8 mouse cellular contexts compared by ENCODE assay signal in the genomic region with DNA sequence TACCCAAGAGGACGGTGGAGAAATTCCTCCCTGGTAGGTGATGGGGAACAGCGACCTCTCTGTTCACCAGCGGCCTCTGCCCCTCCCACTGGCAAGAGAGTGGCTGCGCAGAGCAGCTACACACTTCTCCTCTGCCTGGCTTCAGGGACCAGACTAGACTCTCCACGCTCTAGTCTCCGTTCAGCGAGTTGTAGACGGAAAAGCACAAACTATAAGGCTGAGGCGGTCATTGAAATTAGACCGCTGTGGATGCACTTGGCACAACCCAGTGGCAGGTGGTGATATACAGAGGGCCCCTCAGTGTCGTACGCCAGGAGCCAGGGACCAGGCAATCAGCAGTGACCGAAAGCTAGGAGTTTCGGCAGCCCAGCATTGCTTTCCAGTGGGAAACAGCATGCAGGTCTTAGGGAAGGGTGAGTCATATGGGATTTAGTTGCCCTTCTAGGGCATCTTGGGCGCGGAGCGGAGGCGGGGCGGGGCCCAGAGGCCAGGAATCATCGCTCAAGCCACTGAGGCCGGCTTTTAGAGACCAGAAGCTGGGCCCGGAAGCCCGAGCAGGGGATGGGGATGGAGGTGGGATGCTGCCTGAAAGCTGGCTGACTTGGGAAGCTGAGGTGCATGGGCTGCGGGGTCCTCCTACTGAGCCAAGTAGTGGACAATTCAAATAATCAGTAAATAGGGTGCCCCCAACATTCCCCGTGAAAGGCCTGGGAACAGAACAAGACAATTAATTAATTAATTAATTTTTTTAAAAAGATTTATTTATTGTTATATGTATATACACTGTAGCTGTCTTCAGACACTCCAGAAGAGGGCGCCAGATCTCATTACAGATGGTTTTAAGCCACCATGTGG. TPM values are rescaled to one million over a fixed set of nuclear protein-coding genes. Genes with fewer than 3 reads are reported as not detected.
DNase-seq lines count a peak whose midpoint lies in the region; ATAC-seq lines count a peak whose summit lies in the region.

No protein-coding gene starts in this region.

- no peak overlapping the region for H3K27ac ChIP-seq in embryonic facial prominence, embryonic 12.5 days
- H3K27ac ChIP-seq in limb, embryonic 13.5 days, result no peak overlapping the region
- no peak overlapping the region for H3K27ac ChIP-seq in midbrain, embryonic 13.5 days

- peak overlapping the region; percentile 33 for H3K4me3 ChIP-seq in embryonic facial prominence, embryonic 12.5 days
- H3K4me3 ChIP-seq in limb, embryonic 13.5 days, result peak overlapping the region; percentile 42
- H3K4me3 ChIP-seq in midbrain, embryonic 13.5 days (replicated peaks), result peak overlapping the region; percentile 43

- WGBS in embryonic facial prominence, embryonic 12.5 days, result 2% methylated on average over 26 of the region's 26 CpGs
- WGBS in limb, embryonic 13.5 days, result 4% methylated on average over 26 of the region's 26 CpGs
- WGBS in midbrain, embryonic 13.5 days, result 3% methylated on average over 26 of the region's 26 CpGs

- H3K9ac ChIP-seq in embryonic facial prominence, embryonic 12.5 days, result peak overlapping the region; percentile 56
- peak overlapping the region; percentile 67 for H3K9ac ChIP-seq in limb, embryonic 13.5 days
- H3K9ac ChIP-seq in midbrain, embryonic 13.5 days (replicated peaks), result peak overlapping the region; percentile 50

- H3K4me2 ChIP-seq in embryonic facial prominence, embryonic 12.5 days (replicated peaks), result peak overlapping the region; percentile 69
- H3K4me2 ChIP-seq in limb, embryonic 13.5 days (replicated peaks), result peak overlapping the region; percentile 70
- peak overlapping the region; percentile 62 for H3K4me2 ChIP-seq in midbrain, embryonic 13.5 days (replicated peaks)

- no peaks in the 10 kb centered on the region for H3K27me3 ChIP-seq in embryonic facial prominence, embryonic 12.5 days
- peaks cover 11% of the 10 kb centered on the region for H3K27me3 ChIP-seq in limb, embryonic 13.5 days
- no peaks in the 10 kb centered on the region for H3K27me3 ChIP-seq in midbrain, embryonic 13.5 days

- no peaks in the 10 kb centered on the region for H3K9me3 ChIP-seq in embryonic facial prominence, embryonic 12.5 days
- H3K9me3 ChIP-seq in limb, embryonic 13.5 days, result no peaks in the 10 kb centered on the region
- H3K9me3 ChIP-seq in midbrain, embryonic 13.5 days, result no peaks in the 10 kb centered on the region

- peaks cover 8% of the 10 kb centered on the region; the same call in 1 of the 2 replicates for H3K4me1 ChIP-seq in embryonic facial prominence, embryonic 12.5 days
- H3K4me1 ChIP-seq in limb, embryonic 13.5 days, result peaks cover 9% of the 10 kb centered on the region
- peaks cover 9% of the 10 kb centered on the region for H3K4me1 ChIP-seq in midbrain, embryonic 13.5 days (replicated peaks)

- peak; percentile 29 for DNase-seq in CD4-positive, CD25-positive, alpha-beta regulatory T cell, adult 2 months (ENCODE audit: low read depth, low spot score)
- peak; percentile 57 for DNase-seq in adrenal gland, postnatal 10 days
- DNase-seq in heart, postnatal 4 days, result peak; percentile 24
- DNase-seq in frontal cortex, postnatal 10 days (ENCODE audit: low spot score in 2 of 2), result no peak

- H3K36me3 ChIP-seq in embryonic facial prominence, embryonic 12.5 days, result no peaks in the 10 kb centered on the region
- no peaks in the 10 kb centered on the region for H3K36me3 ChIP-seq in limb, embryonic 13.5 days
- no peaks in the 10 kb centered on the region for H3K36me3 ChIP-seq in midbrain, embryonic 13.5 days

- no peak for ATAC-seq in CD4-positive, CD25-positive, alpha-beta regulatory T cell, adult 4 months
- ATAC-seq in embryonic facial prominence, embryonic 12.5 days (ENCODE audit: insufficient number of reproducible peaks, insufficient read depth, low FRiP score, low TSS enrichment), result peak; percentile 63; the same call in 1 of the 2 replicates
- ATAC-seq in limb, embryonic 13.5 days (ENCODE audit: low FRiP score, low read depth), result peak; percentile 76
- ATAC-seq in midbrain, embryonic 13.5 days, result peak; percentile 90

RNA-seq across cellular contexts. Expression of a gene that starts 6.9 kb away (rescaled TPM):
- polyA plus RNA-seq in CD4-positive, CD25-positive, alpha-beta regulatory T cell, adult 4 months (2017; shearing (Covaris generic)), result under 1 TPM in 1 of 2 experiments, not detected in 1; 0.15 TPM
- total RNA-seq in adrenal gland, postnatal 10 days (2021), result 1 to 10 TPM; 2.1 to 7.9 TPM
- polyA plus RNA-seq in embryonic facial prominence, embryonic 12.5 days (2016; fragmentation: Nextera tagmentation; extraction: Ambion mirVana), result 0.22 and 0.46 TPM in 2 replicates
- total RNA-seq in heart, postnatal 4 days (2021), result 1 to 10 TPM in 1 of 2 experiments, under 1 TPM in 1; 0.86 to 1.1 TPM
- 0.08 and 0.10 TPM in 2 replicates for polyA plus RNA-seq in limb, embryonic 13.5 days (2015; fragmentation: Nextera tagmentation; extraction: Ambion mirVana)
- 0.52 and 0.65 TPM in 2 replicates for polyA plus RNA-seq in midbrain, embryonic 13.5 days (2015; fragmentation: Nextera tagmentation; extraction: Ambion mirVana)

RNA-seq across cellular contexts. Expression of a gene that starts 20.5 kb away (rescaled TPM):
- 100 to 1,000 TPM in 1 of 2 experiments, 10 to 100 TPM in 1; 85.3 to 100 TPM for polyA plus RNA-seq in CD4-positive, CD25-positive, alpha-beta regulatory T cell, adult 4 months (2017; shearing (Covaris generic))
- total RNA-seq in adrenal gland, postnatal 10 days (2021), result 10 to 100 TPM; 62.7 to 76.7 TPM
- 162 and 166 TPM in 2 replicates for polyA plus RNA-seq in embryonic facial prominence, embryonic 12.5 days (2016; fragmentation: Nextera tagmentation; extraction: Ambion mirVana)
- 10 to 100 TPM; 64.2 to 65.8 TPM for total RNA-seq in heart, postnatal 4 days (2021)
- polyA plus RNA-seq in limb, embryonic 13.5 days (2015; fragmentation: Nextera tagmentation; extraction: Ambion mirVana), result 177 and 184 TPM in 2 replicates
- 127 and 130 TPM in 2 replicates for polyA plus RNA-seq in midbrain, embryonic 13.5 days (2015; fragmentation: Nextera tagmentation; extraction: Ambion mirVana)

RNA-seq across cellular contexts. Expression of a gene that starts 20.6 kb away (rescaled TPM):
- 100 to 1,000 TPM in 1 of 2 experiments, 10 to 100 TPM in 1; 74.0 to 103 TPM for polyA plus RNA-seq in CD4-positive, CD25-positive, alpha-beta regulatory T cell, adult 4 months (2017; shearing (Covaris generic))
- 10 to 100 TPM; 69.9 to 71.6 TPM for total RNA-seq in adrenal gland, postnatal 10 days (2021)
- 320 and 335 TPM in 2 replicates for polyA plus RNA-seq in embryonic facial prominence, embryonic 12.5 days (2016; fragmentation: Nextera tagmentation; extraction: Ambion mirVana)
- total RNA-seq in heart, postnatal 4 days (2021), result 10 to 100 TPM; 49.5 to 52.9 TPM
- polyA plus RNA-seq in limb, embryonic 13.5 days (2015; fragmentation: Nextera tagmentation; extraction: Ambion mirVana), result 286 and 290 TPM in 2 replicates
- polyA plus RNA-seq in midbrain, embryonic 13.5 days (2015; fragmentation: Nextera tagmentation; extraction: Ambion mirVana), result 279 and 280 TPM in 2 replicates

RNA-seq across cellular contexts. Expression of a gene that starts 26.5 kb away (rescaled TPM):
- polyA plus RNA-seq in CD4-positive, CD25-positive, alpha-beta regulatory T cell, adult 4 months (2017; shearing (Covaris generic)), result 1 to 10 TPM; 2.9 to 3.4 TPM
- total RNA-seq in adrenal gland, postnatal 10 days (2021), result 10 to 100 TPM; 41.0 to 46.3 TPM
- 54.5 and 57.6 TPM in 2 replicates for polyA plus RNA-seq in embryonic facial prominence, embryonic 12.5 days (2016; fragmentation: Nextera tagmentation; extraction: Ambion mirVana)
- 10 to 100 TPM; 25.7 to 27.2 TPM for total RNA-seq in heart, postnatal 4 days (2021)
- polyA plus RNA-seq in limb, embryonic 13.5 days (2015; fragmentation: Nextera tagmentation; extraction: Ambion mirVana), result 46.8 and 47.4 TPM in 2 replicates
- polyA plus RNA-seq in midbrain, embryonic 13.5 days (2015; fragmentation: Nextera tagmentation; extraction: Ambion mirVana), result 78.9 and 85.3 TPM in 2 replicates

RNA-seq across cellular contexts. Expression of a gene that starts 26.7 kb away (rescaled TPM):
- 10 to 100 TPM; 61.1 to 62.9 TPM for polyA plus RNA-seq in CD4-positive, CD25-positive, alpha-beta regulatory T cell, adult 4 months (2017; shearing (Covaris generic))
- total RNA-seq in adrenal gland, postnatal 10 days (2021), result 10 to 100 TPM; 36.8 to 53.0 TPM
- polyA plus RNA-seq in embryonic facial prominence, embryonic 12.5 days (2016; fragmentation: Nextera tagmentation; extraction: Ambion mirVana), result 48.8 and 49.9 TPM in 2 replicates
- 10 to 100 TPM; 11.1 to 13.9 TPM for total RNA-seq in heart, postnatal 4 days (2021)
- polyA plus RNA-seq in limb, embryonic 13.5 days (2015; fragmentation: Nextera tagmentation; extraction: Ambion mirVana), result 51.6 and 56.9 TPM in 2 replicates
- polyA plus RNA-seq in midbrain, embryonic 13.5 days (2015; fragmentation: Nextera tagmentation; extraction: Ambion mirVana), result 29.1 and 31.1 TPM in 2 replicates

Comparison
In these comparisons a context has a peak if more than half of its experiments do, and no peak if none do; other contexts are left out.
1. DNase-seq: peak in CD4-positive, CD25-positive, alpha-beta regulatory T cell, adult 2 months (single experiment), adrenal gland, postnatal 10 days (single experiment) and heart, postnatal 4 days (single experiment); none in frontal cortex, postnatal 10 days (0 of 2).
2. Peak in every context shown above with its lines, with median percentiles within 50 percentile points of each other: H3K4me2 ChIP-seq, H3K4me3 ChIP-seq and H3K9ac ChIP-seq.